Mouse (Mus musculus): Measurements from ENCODE around the gene Gm10184. TPM values are rescaled to one million over a fixed set of nuclear protein-coding genes. Genes with fewer than 3 reads are reported as not detected.
"Not testable (repeated sequence)": the region's sequence is repeated elsewhere in the genome, so short reads cannot be mapped to it uniquely, and the experiment has no call there.

The Gm10184 gene
- total RNA-seq (2015; ENCODE audit: low replicate concordance) (53.3 and 59.5 TPM in 2 replicates), total RNA-seq (2017; ENCODE audit: low replicate concordance) (143 and 160 TPM in 2 replicates)

DNA sequence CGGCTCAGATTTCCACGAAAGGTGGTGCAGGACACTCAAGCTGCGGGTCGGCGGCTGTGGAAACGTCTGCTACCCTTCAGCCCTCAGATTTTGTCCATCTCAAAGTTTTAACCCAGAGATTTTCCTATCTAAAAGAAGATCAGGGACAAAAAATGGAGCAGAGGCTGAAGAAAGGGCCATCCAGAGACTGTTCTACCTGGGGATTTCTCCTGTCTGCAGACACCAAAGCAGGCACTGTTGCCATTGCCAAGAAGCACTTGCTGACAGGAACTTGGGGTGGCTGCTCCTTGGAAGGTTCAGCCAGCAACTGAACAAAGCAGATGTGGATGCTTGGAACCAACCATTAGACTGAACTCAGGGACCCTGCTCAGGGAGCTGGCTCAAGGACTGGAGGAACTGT, at the start of gene Gm10184:
Gene Gm10184 (minus strand): TSS at position 101 of the 400 bp plus-strand sequence.
- ATAC-seq (replicated peaks; ENCODE audit: low FRiP score, poor library complexity, severe bottlenecking) = peak; percentile 61; the same call in 1 of the 2 replicates

GRCm38 (mm10) chr17:89933950-89934349, 23.7 kb upstream of the Gm10184 start:
- no peak for ATAC-seq (replicated peaks; ENCODE audit: low FRiP score, poor library complexity, severe bottlenecking)

DNA sequence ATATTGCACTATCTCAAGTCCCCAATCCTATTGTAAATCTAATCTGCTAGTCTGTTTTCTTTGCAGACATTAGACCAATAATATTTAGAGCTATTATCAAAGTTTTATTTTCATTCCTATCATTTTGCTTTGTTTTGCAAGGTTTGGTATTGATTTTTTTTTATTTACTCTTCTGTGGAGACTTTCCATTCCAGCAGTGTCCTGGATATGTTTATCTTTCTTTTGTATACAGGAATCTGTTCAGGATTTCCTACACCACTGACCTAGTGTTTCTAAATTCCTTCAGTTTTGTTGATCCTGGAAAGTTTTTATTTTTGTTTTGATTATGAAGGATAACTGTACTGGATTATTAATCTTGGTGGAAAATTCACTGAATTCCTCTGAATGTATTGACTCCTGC, 2.6 kb downstream of the Gm10184 start:
- ATAC-seq (replicated peaks; ENCODE audit: low FRiP score, poor library complexity, severe bottlenecking) = no peak

- ATAC-seq (replicated peaks; ENCODE audit: low FRiP score, poor library complexity, severe bottlenecking) = not testable (repeated sequence)
These were observed 5.5 kb downstream of the Gm10184 start for GRCm38 (mm10) chr17:89904701-89905100.

DNA sequence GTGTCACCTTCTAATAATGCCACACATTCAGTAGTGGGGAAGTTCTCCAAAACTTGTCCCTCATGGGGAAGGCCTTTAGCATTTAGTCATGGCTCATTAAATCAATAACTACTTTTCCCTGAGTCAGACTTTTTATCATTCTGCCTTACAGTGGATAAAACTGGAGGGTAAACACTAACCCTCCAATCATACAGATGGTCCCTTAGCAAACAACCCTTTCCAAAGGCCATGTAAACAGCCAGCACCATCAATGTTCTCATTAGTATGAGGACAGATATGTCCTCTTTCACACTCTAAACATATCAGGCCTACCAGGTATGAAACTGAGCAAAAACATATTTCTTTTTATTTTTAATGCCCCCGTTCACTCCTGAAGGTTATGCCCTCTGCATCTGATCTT, 7.5 kb downstream of the Gm10184 start:
- ATAC-seq (replicated peaks; ENCODE audit: low FRiP score, poor library complexity, severe bottlenecking) = no peak

GRCm38 (mm10) chr17:89900610-89901009, 9.6 kb downstream of the Gm10184 start:
- ATAC-seq (replicated peaks; ENCODE audit: low FRiP score, poor library complexity, severe bottlenecking) = no peak

DNA sequence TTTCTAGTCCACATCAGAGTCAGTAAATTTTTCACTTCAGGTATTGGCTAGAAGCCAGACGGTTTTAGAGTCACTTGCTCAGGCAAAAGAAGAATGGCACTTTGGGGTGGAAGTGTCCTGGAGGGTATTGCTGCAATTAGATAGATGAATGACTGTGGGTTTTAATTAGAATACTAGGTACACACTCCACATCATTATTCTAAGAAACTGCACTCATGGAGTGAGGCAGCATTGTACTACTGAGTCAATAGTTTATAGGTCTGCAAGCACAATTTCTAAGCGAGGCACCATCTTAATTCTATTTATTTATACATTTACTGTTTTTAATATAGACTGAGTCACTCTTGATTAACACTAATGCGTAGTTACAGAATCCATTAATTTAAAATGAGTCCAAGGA, 10.4 kb downstream of the Gm10184 start:
- ATAC-seq (replicated peaks; ENCODE audit: low FRiP score, poor library complexity, severe bottlenecking) = no peak

DNA sequence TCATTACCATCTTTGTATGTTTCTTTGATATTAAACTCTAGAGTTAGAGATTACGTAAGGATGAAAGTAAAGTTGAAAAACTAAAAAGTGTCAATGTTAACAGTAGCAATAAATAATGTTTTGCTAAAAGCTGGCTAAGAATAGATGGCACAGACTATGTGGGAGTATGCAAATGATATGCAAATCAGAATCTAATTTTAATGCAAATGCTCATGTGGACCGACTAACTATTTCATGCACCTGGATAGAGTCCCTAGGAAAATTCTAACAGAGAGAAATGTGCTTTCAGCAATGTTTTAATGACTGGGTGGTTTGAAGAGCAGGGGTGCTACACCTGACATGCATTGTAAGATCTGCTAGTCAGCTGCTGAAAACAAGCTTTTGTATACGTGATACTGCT, 45.3 kb downstream of the Gm10184 start:
- no peak for ATAC-seq (replicated peaks; ENCODE audit: low FRiP score, poor library complexity, severe bottlenecking)
